In genomic region chr1:183167776-183168175, GRCm38 (mm10) we compare ENCODE assay signal across 10 mouse cellular contexts. TPM values are rescaled to one million over a fixed set of nuclear protein-coding genes. Genes with fewer than 3 reads are reported as not detected.
DNase-seq lines count a peak whose midpoint lies in the region; ATAC-seq and TF ChIP-seq lines count a peak whose summit lies in the region.
"Had no signal": no experiment of that assay in that cellular context is flagged by ENCODE, and none has a peak within 500 bp of the region (broad histone marks: within the 10 kb centered on the region; RNA-seq: fewer than 3 reads in every experiment).

No protein-coding gene starts in this region.

- H3K36me3 ChIP-seq in embryonic facial prominence, embryonic 15.5 days: no peaks in the 10 kb centered on the region

- no peaks in the 10 kb centered on the region for H3K9me3 ChIP-seq in embryonic facial prominence, embryonic 15.5 days (replicated peaks)

- 51% methylated on average over 12 of the region's 12 CpGs for WGBS in embryonic facial prominence, embryonic 15.5 days

- H3K4me2 ChIP-seq in embryonic facial prominence, embryonic 15.5 days (replicated peaks): no peak overlapping the region

- H3K4me1 ChIP-seq in embryonic facial prominence, embryonic 15.5 days: peaks cover 20% of the 10 kb centered on the region

- TF ChIP-seq CTCF in layer of hippocampus, adult 2 months (conservative IDR thresholded peaks at IDR 0.05): no peak

- peak overlapping the region; percentile 20; the same call in 1 of the 2 replicates for H3K27ac ChIP-seq in layer of hippocampus, adult 2 months
- H3K27ac ChIP-seq in embryonic facial prominence, embryonic 15.5 days (replicated peaks): peak overlapping the region; percentile 31
- H3K27ac ChIP-seq: kidney, postnatal 0 days had no signal

- intact Hi-C loops in heart, postnatal 36 days (cut with DNase I): no loop called here

- peak; percentile 93 for DNase-seq in heart, adult 11 months
- no peak for DNase-seq in heart, postnatal 36 days
- DNase-seq in layer of hippocampus, adult 2 months (ENCODE audit: low spot score in 2 of 2): no peak
- DNase-seq in layer of hippocampus, postnatal 25 days (ENCODE audit: extremely low spot score in 1 of 2, low spot score in 1 of 2): no peak
- DNase-seq in thymus, postnatal 0 days (ENCODE audit: low spot score): peak; percentile 72
- no peak for DNase-seq in adrenal gland, adult 18-20 months (ENCODE audit: low spot score in 2 of 2)
- DNase-seq in layer of hippocampus, adult 8-10 months (ENCODE audit: low spot score in 2 of 2): no peak
- DNase-seq: B cell, adult 2 months had no signal

- ATAC-seq in embryonic facial prominence, embryonic 15.5 days (ENCODE audit: insufficient number of reproducible peaks, low FRiP score, low TSS enrichment, low read depth): no peak

- H3K4me3 ChIP-seq in layer of hippocampus, adult 2 months: no peak overlapping the region
- no peak overlapping the region for H3K4me3 ChIP-seq in embryonic facial prominence, embryonic 15.5 days (replicated peaks)

- H3K27me3 ChIP-seq in embryonic facial prominence, embryonic 15.5 days: no peaks in the 10 kb centered on the region

- no peak overlapping the region for H3K9ac ChIP-seq in embryonic facial prominence, embryonic 15.5 days

RNA-seq across cellular contexts. Expression of gene Disp1, which starts 53.5 kb away (rescaled TPM):
- total RNA-seq in heart, postnatal 36 days (2021): 1 to 10 TPM; 5.6 to 7.0 TPM
- 1 to 10 TPM; 4.6 to 5.8 TPM for total RNA-seq in layer of hippocampus, adult 2 months (2021)
- total RNA-seq in layer of hippocampus, postnatal 25 days (2021): 1 to 10 TPM; 3.7 to 5.0 TPM
- polyA plus RNA-seq in embryonic facial prominence, embryonic 15.5 days (2015; fragmentation: Nextera tagmentation; extraction: Ambion mirVana): 17.8 and 18.3 TPM in 2 replicates
- 8.6 and 11.3 TPM in 2 replicates for polyA plus RNA-seq in thymus, postnatal 0 days (2015; fragmentation: Nextera tagmentation; extraction: Ambion mirVana)
- 10 to 100 TPM; 11.5 to 12.7 TPM for total RNA-seq in adrenal gland, adult 18-20 months (2021)
- total RNA-seq in layer of hippocampus, adult 8-10 months (2022): 1 to 10 TPM; 4.5 to 6.5 (median 5.4) TPM

Comparison
In these comparisons a context has a peak if more than half of its experiments do, and no peak if none do; other contexts are left out.
1. DNase-seq: peak in heart, adult 11 months (single experiment) and thymus, postnatal 0 days (single experiment); none in heart, postnatal 36 days (0 of 2), layer of hippocampus, adult 2 months (0 of 2), layer of hippocampus, postnatal 25 days (0 of 2), adrenal gland, adult 18-20 months (0 of 2) and layer of hippocampus, adult 8-10 months (0 of 2).